Mouse (Mus musculus): ENCODE measurements around the gene Kif6. TPM values are rescaled to one million over a fixed set of nuclear protein-coding genes. Genes with fewer than 3 reads are reported as not detected.

The Kif6 gene
- polyA plus RNA-seq, 2 experiments: 1.1 TPM

DNA sequence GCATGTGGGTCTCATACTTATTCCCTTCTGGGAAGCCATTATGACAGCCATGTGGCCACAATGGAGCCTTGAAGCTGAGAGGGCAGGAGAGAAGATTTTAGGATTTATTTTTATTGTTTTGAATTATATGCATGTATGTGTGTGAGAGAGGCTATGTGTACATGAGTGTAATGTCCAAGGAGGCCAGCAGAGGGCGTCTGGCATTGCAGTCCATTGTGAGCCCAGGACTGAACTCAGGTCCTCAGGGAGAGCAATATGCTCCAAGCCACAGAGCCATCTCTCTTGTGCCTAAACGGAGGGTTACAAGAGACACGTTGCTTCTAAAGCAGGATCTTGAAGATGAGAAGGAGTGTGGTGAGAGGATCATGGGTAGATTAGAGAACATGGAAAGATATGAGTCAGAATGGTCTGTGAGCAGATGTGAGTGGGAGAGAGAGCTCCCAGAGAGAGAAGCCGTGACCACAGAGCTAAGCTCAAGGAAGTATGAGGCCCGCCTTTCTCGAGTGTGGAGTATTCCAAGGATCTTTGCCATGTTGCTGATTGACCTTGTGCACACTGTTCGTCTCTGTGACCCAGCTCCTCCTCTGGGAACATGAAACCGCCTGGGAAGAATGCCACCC lies 268.3 kb downstream of the Kif6 start:
- Histone ChIP-seq H3K27me3 (ENCODE audit: control insufficient read depth, insufficient read depth, low read length) (no peaks in the 10 kb centered on the region), H3K27ac (replicated peaks; ENCODE audit: low read depth, low read length) (no peak overlapping the region), H3K36me3 (ENCODE audit: control insufficient read depth, insufficient read depth, low read length) (no peaks in the 10 kb centered on the region), H3K9me3 (ENCODE audit: control insufficient read depth, low read length) (no peaks in the 10 kb centered on the region), H3K4me2 (replicated peaks; ENCODE audit: low read depth, low read length, severe bottlenecking) (no peak overlapping the region), H3K4me1 (ENCODE audit: control insufficient read depth, insufficient read depth, low read length) (peaks cover 7% of the 10 kb centered on the region; the same call in 1 of the 2 replicates), H3K4me3 (replicated peaks; ENCODE audit: low read length) (no peak overlapping the region), H3K9ac (ENCODE audit: low read depth, low read length, severe bottlenecking) (no peak overlapping the region)
- DNase-seq (ENCODE audit: low spot score) (no peak), ATAC-seq (ENCODE audit: low FRiP score, low read depth) (no peak)
- no peak for TF ChIP-seq POLR2A (IDR thresholded peaks at IDR 0.05; ENCODE audit: borderline replicate concordance, extremely low read depth, insufficient read depth, insufficient read length)
- WGBS: 85% methylated on average over 8 of the region's 8 CpGs

DNA sequence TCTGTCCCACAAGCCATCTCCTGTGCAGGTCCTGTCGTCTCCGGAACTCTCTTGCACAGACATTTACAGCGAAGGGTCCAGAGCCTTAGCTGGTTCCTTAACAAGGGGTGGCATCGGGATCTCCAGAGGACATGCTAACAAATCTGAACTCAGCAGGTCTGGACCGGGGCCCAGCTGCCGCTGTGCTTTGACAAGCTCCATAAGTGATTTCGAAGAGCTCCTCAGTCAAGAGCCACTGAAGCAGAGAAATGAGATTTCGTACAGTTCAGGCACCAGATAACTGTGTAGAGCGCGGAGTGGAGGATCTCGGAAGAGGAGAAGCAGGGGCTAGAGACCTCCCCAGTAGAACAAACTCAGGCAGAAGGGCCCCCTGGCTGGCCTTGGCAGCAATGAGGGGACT lies 270.1 kb downstream of the Kif6 start:
- WGBS: 88% methylated on average over 11 of the region's 11 CpGs
- DNase-seq (ENCODE audit: low spot score) (no peak), ATAC-seq (ENCODE audit: low FRiP score, low read depth) (no peak)
- no peaks in the 10 kb centered on the region for H3K9me3 ChIP-seq (ENCODE audit: control insufficient read depth, low read length)
- H3K36me3 ChIP-seq (ENCODE audit: control insufficient read depth, insufficient read depth, low read length): no peaks in the 10 kb centered on the region
- H3K4me2 ChIP-seq (replicated peaks; ENCODE audit: low read depth, low read length, severe bottlenecking): no peak overlapping the region
- no peak overlapping the region for H3K4me3 ChIP-seq (replicated peaks; ENCODE audit: low read length)
- TF ChIP-seq POLR2A (IDR thresholded peaks at IDR 0.05; ENCODE audit: borderline replicate concordance, extremely low read depth, insufficient read depth, insufficient read length): no peak
- peaks cover 11% of the 10 kb centered on the region; the same call in 1 of the 2 replicates for H3K4me1 ChIP-seq (ENCODE audit: control insufficient read depth, insufficient read depth, low read length)
- no peaks in the 10 kb centered on the region for H3K27me3 ChIP-seq (ENCODE audit: control insufficient read depth, insufficient read depth, low read length)
- no peak overlapping the region for H3K9ac ChIP-seq (ENCODE audit: low read depth, low read length, severe bottlenecking)
- no peak overlapping the region for H3K27ac ChIP-seq (replicated peaks; ENCODE audit: low read depth, low read length)

- H3K27me3 ChIP-seq (ENCODE audit: control insufficient read depth, insufficient read depth, low read length): no peaks in the 10 kb centered on the region
- 22% methylated on average over 3 of the region's 7 CpGs for WGBS
- H3K4me1 ChIP-seq (ENCODE audit: control insufficient read depth, insufficient read depth, low read length): peaks cover 11% of the 10 kb centered on the region; the same call in 1 of the 2 replicates
- no peak overlapping the region for H3K4me3 ChIP-seq (replicated peaks; ENCODE audit: low read length)
- no peak overlapping the region for H3K27ac ChIP-seq (replicated peaks; ENCODE audit: low read depth, low read length)
- no peaks in the 10 kb centered on the region for H3K9me3 ChIP-seq (ENCODE audit: control insufficient read depth, low read length)
- no peak overlapping the region for H3K9ac ChIP-seq (ENCODE audit: low read depth, low read length, severe bottlenecking)
- no peak for TF ChIP-seq POLR2A (IDR thresholded peaks at IDR 0.05; ENCODE audit: borderline replicate concordance, extremely low read depth, insufficient read depth, insufficient read length)
- no peaks in the 10 kb centered on the region for H3K36me3 ChIP-seq (ENCODE audit: control insufficient read depth, insufficient read depth, low read length)
- ATAC-seq (ENCODE audit: low FRiP score, low read depth): 0 out of 2 replicates have a peak, but pooled peaks have one; percentile 38
- no peak overlapping the region for H3K4me2 ChIP-seq (replicated peaks; ENCODE audit: low read depth, low read length, severe bottlenecking)
- DNase-seq (ENCODE audit: low spot score): no peak
These were observed 274.7 kb downstream of the Kif6 start for GRCm38 (mm10) chr17:49889629-49890028.

GRCm38 (mm10) chr17:49890861-49891260 lies 275.9 kb downstream of the Kif6 start:
- no peak overlapping the region for H3K27ac ChIP-seq (replicated peaks; ENCODE audit: low read depth, low read length)
- H3K9me3 ChIP-seq (ENCODE audit: control insufficient read depth, low read length): no peaks in the 10 kb centered on the region
- DNase-seq (ENCODE audit: low spot score): no peak
- no peak for TF ChIP-seq POLR2A (IDR thresholded peaks at IDR 0.05; ENCODE audit: borderline replicate concordance, extremely low read depth, insufficient read depth, insufficient read length)
- no peak overlapping the region for H3K4me2 ChIP-seq (replicated peaks; ENCODE audit: low read depth, low read length, severe bottlenecking)
- H3K4me1 ChIP-seq (ENCODE audit: control insufficient read depth, insufficient read depth, low read length): peaks cover 11% of the 10 kb centered on the region; the same call in 1 of the 2 replicates
- 88% methylated on average over 16 of the region's 16 CpGs for WGBS
- no peak for ATAC-seq (ENCODE audit: low FRiP score, low read depth)
- H3K27me3 ChIP-seq (ENCODE audit: control insufficient read depth, insufficient read depth, low read length): no peaks in the 10 kb centered on the region
- H3K36me3 ChIP-seq (ENCODE audit: control insufficient read depth, insufficient read depth, low read length): no peaks in the 10 kb centered on the region
- no peak overlapping the region for H3K9ac ChIP-seq (ENCODE audit: low read depth, low read length, severe bottlenecking)
- no peak overlapping the region for H3K4me3 ChIP-seq (replicated peaks; ENCODE audit: low read length)

GRCm38 (mm10) chr17:49892390-49892789 lies 277.5 kb downstream of the Kif6 start:
- Histone ChIP-seq H3K27me3 (ENCODE audit: control insufficient read depth, insufficient read depth, low read length) (no peaks in the 10 kb centered on the region), H3K4me2 (replicated peaks; ENCODE audit: low read depth, low read length, severe bottlenecking) (no peak overlapping the region), H3K27ac (replicated peaks; ENCODE audit: low read depth, low read length) (no peak overlapping the region), H3K4me1 (ENCODE audit: control insufficient read depth, insufficient read depth, low read length) (0 out of 2 replicates have a peak, but pooled peaks cover 8% of the 10 kb centered on the region), H3K4me3 (replicated peaks; ENCODE audit: low read length) (no peak overlapping the region), H3K36me3 (ENCODE audit: control insufficient read depth, insufficient read depth, low read length) (no peaks in the 10 kb centered on the region), H3K9me3 (ENCODE audit: control insufficient read depth, low read length) (no peaks in the 10 kb centered on the region), H3K9ac (ENCODE audit: low read depth, low read length, severe bottlenecking) (no peak overlapping the region)
- DNase-seq (ENCODE audit: low spot score): no peak
- no peak for TF ChIP-seq POLR2A (IDR thresholded peaks at IDR 0.05; ENCODE audit: borderline replicate concordance, extremely low read depth, insufficient read depth, insufficient read length)
- no peak for ATAC-seq (ENCODE audit: low FRiP score, low read depth)
- WGBS: 91% methylated on average over 6 of the region's 6 CpGs
